Mouse (Mus musculus) CH12.LX (cell line): ENCODE measurements around the gene Caln1.

Source experiments
- CTCF ChIP-seq, 2 experiments: IDR thresholded peaks in 1 of 2; conservative IDR thresholded peaks in 1 of 2; 2 replicates each; pipeline ENCODE4 v1.5.1; 2011 to 2012; ENCODE audit warnings: low read depth in 2 of 2, low read length in 2 of 2, improper control_type of control experiment in 1 of 2, inconsistent platforms in 1 of 2, mild to moderate bottlenecking in 1 of 2, moderate library complexity in 1 of 2
- EP300 ChIP-seq: IDR thresholded peaks from 2 replicates; pipeline ENCODE4 v1.6.1; 2011; ENCODE audit warnings: low read length, improper control_type of control experiment
- MAX ChIP-seq: IDR thresholded peaks from 2 replicates; pipeline ENCODE4 v1.6.1; 2011; ENCODE audit warnings: low read length, improper control_type of control experiment
- NRF1 ChIP-seq: IDR thresholded peaks from 2 replicates; pipeline ENCODE4 v1.6.1; 2014; ENCODE audit warnings: low read depth, mild to moderate bottlenecking, inconsistent platforms, low read length, improper control_type of control experiment, moderate library complexity
- PAX5 ChIP-seq: IDR thresholded peaks from 2 replicates; pipeline ENCODE4 v1.6.1; 2012; ENCODE audit warnings: low read length, inconsistent platforms, mixed read lengths
- POLR2A ChIP-seq: IDR thresholded peaks from 2 replicates; pipeline ENCODE4 v1.6.1; 2011; ENCODE audit warnings: low read depth, mild to moderate bottlenecking, improper control_type of control experiment, low read length
- RCOR1 ChIP-seq: conservative IDR thresholded peaks from 2 replicates; pipeline ENCODE4 v1.6.1; 2012; ENCODE audit warnings: low read depth, mild to moderate bottlenecking, inconsistent platforms, low read length, improper control_type of control experiment
- USF1 ChIP-seq: IDR thresholded peaks from 2 replicates; pipeline ENCODE4 v1.6.1; 2014; ENCODE audit warnings: low read depth, mild to moderate bottlenecking, inconsistent platforms, low read length, improper control_type of control experiment
- ZC3H11A ChIP-seq: IDR thresholded peaks from 2 replicates; pipeline ENCODE4 v1.6.1; 2012; ENCODE audit warnings: low read depth, mild to moderate bottlenecking, inconsistent platforms, low read length, improper control_type of control experiment

DNA sequence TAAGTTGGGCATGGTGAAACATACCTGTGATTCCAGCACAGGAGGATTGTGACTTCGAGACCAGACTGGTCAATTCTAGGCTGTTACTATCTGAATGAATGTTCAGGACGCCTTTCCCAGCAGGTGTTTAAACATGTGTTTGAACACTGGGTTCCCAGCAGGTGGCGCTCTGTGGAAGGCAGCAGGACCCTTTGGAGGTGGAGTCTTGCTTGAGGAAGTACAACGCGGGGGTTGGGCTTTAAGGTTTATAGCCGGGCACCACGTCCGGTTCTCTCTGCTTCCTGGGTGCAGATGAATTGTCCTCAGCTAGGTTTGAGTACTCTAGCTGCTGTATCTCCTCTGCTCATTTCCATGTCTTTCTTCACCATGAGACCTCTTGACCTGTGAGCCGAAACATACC lies 349.1 kb downstream of the Caln1 start:
- no peak for TF ChIP-seq USF1
- peak; percentile 16 to 70; a peak in 2 of 4 replicates for TF ChIP-seq CTCF (conservative IDR thresholded peaks at IDR 0.05 in 1 of 2, IDR thresholded peaks at IDR 0.05 in 1 of 2; ENCODE audit: low read depth in 2 of 2, low read length in 2 of 2)
- TF ChIP-seq MAX: no peak
- no peak for TF ChIP-seq PAX5
- TF ChIP-seq POLR2A: no peak
- TF ChIP-seq EP300: no peak
- no peak for TF ChIP-seq NRF1
- no peak for TF ChIP-seq RCOR1
- TF ChIP-seq ZC3H11A: no peak
